Mouse (Mus musculus): ENCODE measurements around the gene Rapgef3.

- TF ChIP-seq CTCF (IDR thresholded peaks at IDR 0.05; ENCODE audit: borderline replicate concordance, insufficient read depth, low read depth, low read length) (peak; percentile 22; the same call in 1 of the 2 replicates), POLR2A (IDR thresholded peaks at IDR 0.05; ENCODE audit: borderline replicate concordance, insufficient read depth, low read length) (no peak)
Measured at GRCm38 (mm10) chr15:97809942-97810341, 42.2 kb upstream of the Rapgef3 start.
